Mouse (Mus musculus) adrenal gland, adult 10 weeks (tissue): ENCODE data around the gene Gm7970. TPM values are rescaled to one million over a fixed set of nuclear protein-coding genes. Genes with fewer than 3 reads are reported as not detected.

Experiments used
- polyA plus RNA-seq: library from polyadenylated mRNA; stranded (reverse); fragments of 350-450 nt; fragmentation: Illumina TruSeq; extraction: RNeasy Lipid Tissue Mini Kit (QIAGEN cat#74804); gene quantifications from one replicate; pipeline ENCODE4 v1.2.3, GENCODE M21; 2014; ENCODE audit warnings: low read depth, low replicate concordance

Gm7970 gene
- polyA plus RNA-seq, result not detected

GRCm38 (mm10) chr14:41555483-41555882, at the start of gene Gm7970:
Gene Gm7970, minus strand, starts transcription at chr14:41555583.

GRCm38 (mm10) chr14:41572911-41573310, 17.5 kb upstream of the Gm7970 start, which contains the start of gene 1700049E17Rik2:
Gene 1700049E17Rik2, plus strand, starts transcription at chr14:41573211.

Other genes starting within 250 kb of the Gm7970 start
- gene Gm5798, start 207.0 kb downstream of the Gm7970 start, polyA plus RNA-seq, result not detected
- gene Gm7945, start 169.2 kb downstream of the Gm7970 start, polyA plus RNA-seq, result not detected
- gene Gm6482, start 147.3 kb downstream of the Gm7970 start, polyA plus RNA-seq, result not detected
- gene Gm7954, start 102.1 kb downstream of the Gm7970 start, polyA plus RNA-seq, result not detected
- gene Gm3486, start 66.1 kb downstream of the Gm7970 start, polyA plus RNA-seq, result not detected
- not detected for gene 1700049E17Rik2, start 17.6 kb upstream of the Gm7970 start, polyA plus RNA-seq
- gene Gm3072, start 69.0 kb upstream of the Gm7970 start, polyA plus RNA-seq, result not detected
- not detected for gene Gm3676, start 90.9 kb upstream of the Gm7970 start, polyA plus RNA-seq
- not detected for gene Gm8068, start 146.3 kb upstream of the Gm7970 start, polyA plus RNA-seq
- gene Gm7929, start 195.0 kb upstream of the Gm7970 start, polyA plus RNA-seq, result not detected
- not detected for gene Gm47189, start 216.9 kb upstream of the Gm7970 start, polyA plus RNA-seq